Mouse (Mus musculus) embryonic facial prominence, embryonic 14.5 days (tissue): ENCODE measurements at regions not wholly inside any gene's neighbourhood (a gene's known extent, or its start where the extent isn't known, plus 50 kb on each side); places are given as distances from the start of the nearest gene placed in this dataset.
A peak's percentile ranks its signal among the peaks of the same experiment; 100 is the strongest.

Experiments used
- ATAC-seq: fragments of 200-750 bp; cut with Nextera tagmentation; 2 replicates; pipeline ENCODE4 v1.8.0; 2017; ENCODE audit warnings: low read depth, moderate number of reproducible peaks, moderate TSS enrichment
- DNase-seq: peaks from one replicate; pipeline ENCODE4 v3.0.0-alpha.2; 2015; ENCODE audit warnings: low spot score
- H3K27ac ChIP-seq: fragments of 300-500 bp; sonication (generic); replicated peaks from 2 replicates; pipeline ENCODE4 v1.5.1; 2014; ENCODE audit warnings: low read depth, mild to moderate bottlenecking, low read length, moderate library complexity
- H3K27me3 ChIP-seq: fragments of 300-500 bp; sonication (generic); replicated peaks from 2 replicates; pipeline ENCODE4 v1.6.1; 2014; ENCODE audit warnings: low read length; ENCODE audit not compliant: control insufficient read depth, insufficient read depth
- H3K36me3 ChIP-seq: fragments of 300-500 bp; sonication (generic); 2 replicates; pipeline ENCODE4 v1.6.1; 2014; ENCODE audit warnings: low read length, mixed read lengths; ENCODE audit not compliant: control insufficient read depth, insufficient read depth
- H3K4me1 ChIP-seq: fragments of 300-500 bp; sonication (generic); 2 replicates; pipeline ENCODE4 v1.6.1; 2014; ENCODE audit warnings: antibody characterized with exemption, low read length; ENCODE audit not compliant: control insufficient read depth, insufficient read depth
- H3K4me2 ChIP-seq: fragments of 300-500 bp; sonication (generic); 2 replicates; pipeline ENCODE4 v1.6.1; 2014; ENCODE audit warnings: low read depth, mild to moderate bottlenecking, low read length, moderate library complexity, mixed read lengths
- H3K4me3 ChIP-seq: fragments of 300-500 bp; sonication (generic); 2 replicates; pipeline ENCODE4 v1.5.1; 2014; ENCODE audit warnings: low read depth, mild to moderate bottlenecking, low read length
- H3K9ac ChIP-seq: fragments of 300-500 bp; sonication (generic); 2 replicates; pipeline ENCODE4 v1.6.1; 2014; ENCODE audit warnings: low read depth, mild to moderate bottlenecking, low read length, moderate library complexity, mixed read lengths
- H3K9me3 ChIP-seq: fragments of 300-500 bp; sonication (generic); 2 replicates; pipeline ENCODE4 v1.6.1; 2016; ENCODE audit warnings: low read length; ENCODE audit not compliant: control insufficient read depth
- WGBS: fragments of 180-500 bp; shearing (Covaris S2); extraction: QIAGEN DNeasy Blood & Tissue Kit; methylation state at CpG from one replicate; pipeline ENCODE4 v1.1.7; 2014; 5-methylcytosine and 5-hydroxymethylcytosine counted together

- ATAC-seq, result no peak
- DNase-seq, result peak; percentile 50
- 30% methylated on average over 11 of the region's 11 CpGs for WGBS
- Histone ChIP-seq H3K4me1 (no peaks in the 10 kb centered on the region; the same call in 1 of the 2 replicates), H3K27ac (no peak overlapping the region), H3K9ac (no peak overlapping the region), H3K36me3 (no peaks in the 10 kb centered on the region), H3K27me3 (no peaks in the 10 kb centered on the region), H3K4me2 (peak overlapping the region; percentile 33), H3K4me3 (0 out of 2 replicates have a peak overlapping the region, but pooled peaks have one; percentile 5), H3K9me3 (no peaks in the 10 kb centered on the region)
These were observed 83.2 kb upstream of the Tas2r119 start for GRCm38 (mm10) chr15:32093889-32094288.

GRCm38 (mm10) chr15:32095554-32095953 is 81.5 kb upstream of the Tas2r119 start:
- 96% methylated on average over 1 of the region's 1 CpGs for WGBS
- no peaks in the 10 kb centered on the region for H3K9me3 ChIP-seq
- H3K9ac ChIP-seq, result no peak overlapping the region
- ATAC-seq (no peak), DNase-seq (no peak)
- no peak overlapping the region for H3K4me2 ChIP-seq
- H3K4me1 ChIP-seq, result no peaks in the 10 kb centered on the region; the same call in 1 of the 2 replicates
- no peaks in the 10 kb centered on the region for H3K36me3 ChIP-seq
- no peak overlapping the region for H3K27ac ChIP-seq
- no peaks in the 10 kb centered on the region for H3K27me3 ChIP-seq
- H3K4me3 ChIP-seq, result no peak overlapping the region

GRCm38 (mm10) chr15:32110659-32111058 is 66.4 kb upstream of the Tas2r119 start:
- Histone ChIP-seq H3K36me3 (no peaks in the 10 kb centered on the region), H3K4me1 (no peaks in the 10 kb centered on the region), H3K4me2 (no peak overlapping the region), H3K9me3 (no peaks in the 10 kb centered on the region), H3K4me3 (no peak overlapping the region), H3K27ac (no peak overlapping the region), H3K27me3 (no peaks in the 10 kb centered on the region), H3K9ac (no peak overlapping the region)
- 90% methylated on average over 2 of the region's 2 CpGs for WGBS
- ATAC-seq, result no peak
- DNase-seq, result no peak
